ENCODE assay signal across 24 mouse cellular contexts in genomic region chr5:106506061-106506460, GRCm38 (mm10). TPM values are rescaled to one million over a fixed set of nuclear protein-coding genes. Genes with fewer than 3 reads are reported as not detected.
DNase-seq lines count a peak whose midpoint lies in the region; ATAC-seq and TF ChIP-seq lines count a peak whose summit lies in the region.
"Had no signal": no experiment of that assay in that cellular context is flagged by ENCODE, and none has a peak within 500 bp of the region (broad histone marks: within the 10 kb centered on the region; RNA-seq: fewer than 3 reads in every experiment).

No protein-coding gene starts in this region.

- WGBS in midbrain, postnatal 0 days: 66% methylated on average over 5 of the region's 5 CpGs
- WGBS in midbrain, embryonic 14.5 days: 82% methylated on average over 5 of the region's 5 CpGs

- H3K9ac ChIP-seq in midbrain, postnatal 0 days (replicated peaks; ENCODE audit: low read length, poor library complexity, severe bottlenecking): no peak overlapping the region
- H3K9ac ChIP-seq in midbrain, embryonic 14.5 days (replicated peaks; ENCODE audit: low read length): no peak overlapping the region
- H3K9ac ChIP-seq: hindbrain, embryonic 15.5 days had no signal

- no peak for TF ChIP-seq CTCF in midbrain, postnatal 0 days (IDR thresholded peaks at IDR 0.05)

- no peak overlapping the region for H3K27ac ChIP-seq in midbrain, postnatal 0 days (ENCODE audit: low read depth, low read length)
- no peak overlapping the region for H3K27ac ChIP-seq in midbrain, embryonic 14.5 days (replicated peaks; ENCODE audit: low read depth, low read length)
- H3K27ac ChIP-seq: embryonic facial prominence, embryonic 10.5 days; forebrain, embryonic 10.5 days; heart, adult 2 months; hindbrain, embryonic 10.5 days; hindbrain, embryonic 15.5 days had no signal

- no peak overlapping the region for H3K4me2 ChIP-seq in midbrain, postnatal 0 days (ENCODE audit: low read depth, low read length, poor library complexity, severe bottlenecking)
- H3K4me2 ChIP-seq in midbrain, embryonic 14.5 days (ENCODE audit: low read length): no peak overlapping the region
- H3K4me2 ChIP-seq: heart, embryonic 11.5 days; hindbrain, embryonic 15.5 days had no signal

- no peaks in the 10 kb centered on the region for H3K27me3 ChIP-seq in midbrain, postnatal 0 days (ENCODE audit: insufficient read depth, low read length)
- H3K27me3 ChIP-seq in midbrain, embryonic 14.5 days (ENCODE audit: control insufficient read depth, insufficient read depth, low read length): no peaks in the 10 kb centered on the region
- H3K27me3 ChIP-seq: CH12.LX had no signal

- no peak overlapping the region for H3K4me3 ChIP-seq in midbrain, postnatal 0 days (ENCODE audit: low read depth, low read length)
- H3K4me3 ChIP-seq in midbrain, embryonic 14.5 days (replicated peaks; ENCODE audit: low read depth, low read length): no peak overlapping the region
- H3K4me3 ChIP-seq: embryonic facial prominence, embryonic 10.5 days; forebrain, embryonic 10.5 days; heart, adult 2 months; hindbrain, embryonic 10.5 days; hindbrain, embryonic 15.5 days had no signal

- H3K36me3 ChIP-seq in midbrain, postnatal 0 days (ENCODE audit: insufficient read depth, low read length): no peaks in the 10 kb centered on the region
- no peaks in the 10 kb centered on the region for H3K36me3 ChIP-seq in midbrain, embryonic 14.5 days (ENCODE audit: control insufficient read depth, insufficient read depth, low read length)
- H3K36me3 ChIP-seq: embryonic facial prominence, embryonic 10.5 days; forebrain, embryonic 10.5 days; hindbrain, embryonic 10.5 days; hindbrain, embryonic 15.5 days had no signal

- H3K9me3 ChIP-seq in midbrain, postnatal 0 days (ENCODE audit: low read length): no peaks in the 10 kb centered on the region
- H3K9me3 ChIP-seq in midbrain, embryonic 14.5 days (ENCODE audit: control insufficient read depth, low read length): no peaks in the 10 kb centered on the region
- H3K9me3 ChIP-seq: embryonic facial prominence, embryonic 10.5 days; forebrain, embryonic 10.5 days; hindbrain, embryonic 10.5 days; hindbrain, embryonic 15.5 days had no signal

- DNase-seq in frontal cortex, adult 2 months (ENCODE audit: extremely low spot score in 1 of 2, low spot score in 1 of 2): peak; percentile 7 to 34
- no peak for DNase-seq in frontal cortex, postnatal 14 days (ENCODE audit: low spot score in 2 of 2)
- DNase-seq in midbrain, postnatal 0 days (ENCODE audit: low spot score): peak; percentile 14
- no peak for DNase-seq in midbrain, embryonic 14.5 days
- DNase-seq in brain, adult 2 months (ENCODE audit: low read depth, low spot score): peak; percentile 20
- DNase-seq in telencephalon, adult 2 months (ENCODE audit: low read depth, low spot score): peak; percentile 15
- DNase-seq: adrenal gland, postnatal 14 days; cerebellum, adult 2 months; gastrocnemius, postnatal 10 days; heart, adult 2 months had no signal

- no peaks in the 10 kb centered on the region for H3K4me1 ChIP-seq in midbrain, postnatal 0 days (ENCODE audit: insufficient read depth, low read length)
- H3K4me1 ChIP-seq in midbrain, embryonic 14.5 days (ENCODE audit: control insufficient read depth, insufficient read depth, low read length): peaks cover 6% of the 10 kb centered on the region

- no peak for ATAC-seq in midbrain, postnatal 0 days (ENCODE audit: low FRiP score)
- no peak for ATAC-seq in midbrain, embryonic 14.5 days (ENCODE audit: low FRiP score, low TSS enrichment)
- ATAC-seq: activated CD4-positive, CD25-positive, alpha-beta regulatory T cell, adult 4 months; inflammation-experienced regulatory T-cells, adult 6 months; Patski had no signal

RNA-seq across cellular contexts. Expression of gene Barhl2, which starts 48.1 kb away (rescaled TPM):
- polyA plus RNA-seq in frontal cortex, adult 2 months (2012; rRNA removed): 2.4 and 3.0 TPM in 2 replicates
- 27.6 and 28.0 TPM in 2 replicates for total RNA-seq in midbrain, postnatal 0 days (2014; rRNA removed)
- polyA plus RNA-seq in midbrain, postnatal 0 days (2015; fragmentation: Nextera tagmentation; extraction: Ambion mirVana): 5.7 and 6.5 TPM in 2 replicates
- 12.2 and 14.4 TPM in 2 replicates for polyA plus RNA-seq in midbrain, embryonic 14.5 days (2014; fragmentation: Nextera tagmentation; extraction: Ambion mirVana)
- total RNA-seq: adrenal gland, adult 18-20 months; adrenal gland, postnatal 14 days; CH12.LX; gastrocnemius, postnatal 10 days; gastrocnemius, postnatal 4 days; heart, adult 2 months; heart, postnatal 25 days had no signal
- polyA plus RNA-seq: activated CD4-positive, CD25-positive, alpha-beta regulatory T cell, adult 4 months; embryonic facial prominence, embryonic 14.5 days; heart, adult 2 months; heart, embryonic 11.5 days; heart, embryonic 16.5 days; inflammation-experienced regulatory T-cells, adult 6 months; Patski had no signal

Comparison
In these comparisons a context has a peak if more than half of its experiments do, and no peak if none do; other contexts are left out.
1. DNase-seq: peak in frontal cortex, adult 2 months (2 of 2), midbrain, postnatal 0 days (single experiment), brain, adult 2 months (single experiment) and telencephalon, adult 2 months (single experiment); none in frontal cortex, postnatal 14 days (0 of 2) and midbrain, embryonic 14.5 days (single experiment).